Mouse (Mus musculus) kidney, postnatal 14 days (tissue): ENCODE measurements around the gene Paics.
A peak's percentile ranks its signal among the peaks of the same experiment; 100 is the strongest.
"Not testable (repeated sequence)": the region's sequence is repeated elsewhere in the genome, so short reads cannot be mapped to it uniquely, and the experiment has no call there.

Source experiments
- DNase-seq: peaks from one replicate; pipeline ENCODE4 v3.0.0; 2022; ENCODE audit warnings: mixed read lengths

The Paics gene

GRCm38 (mm10) chr5:76951106-76952027 is at the start of gene Paics, which contains the start of gene Ppat:
Gene Paics, plus strand, starts transcription at chr5:76951307.
Gene Ppat, minus strand, starts transcription at chr5:76951578.
- DNase-seq, result peak; percentile 99

- DNase-seq, result no peak
Measured at GRCm38 (mm10) chr5:76902131-76902530, 49.0 kb upstream of the Paics start.

DNA sequence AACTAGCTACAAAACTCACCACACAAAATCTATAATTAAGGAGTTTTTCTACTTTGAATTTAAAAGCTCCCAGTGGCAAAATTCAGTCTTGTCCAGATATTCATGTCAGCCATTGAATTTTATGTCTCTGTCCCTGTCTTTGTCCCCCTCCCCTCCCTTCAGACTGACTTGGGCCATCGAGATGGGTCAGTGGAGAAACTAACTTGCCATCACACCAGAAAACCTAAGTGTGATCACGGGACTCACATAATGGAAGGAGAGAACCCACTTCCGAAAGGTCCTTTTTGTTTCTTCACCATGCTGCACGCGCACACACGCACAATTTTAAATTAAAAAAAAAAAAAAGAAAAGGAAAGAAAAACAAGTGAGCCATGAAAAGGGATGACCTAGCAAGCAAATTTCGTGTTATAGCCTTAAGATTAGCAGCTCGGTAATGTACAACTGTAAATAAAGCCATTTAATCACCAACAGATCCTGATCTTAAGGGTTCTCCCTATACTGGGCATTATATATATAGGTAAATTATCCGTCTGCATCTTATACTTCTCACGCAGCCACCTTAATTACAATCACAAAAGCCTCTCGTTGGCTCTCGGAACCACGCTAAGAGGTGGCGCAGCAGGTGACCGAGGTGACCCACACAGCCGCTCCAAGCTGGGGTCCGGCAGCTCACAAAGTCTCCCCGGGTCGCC is 46.2 kb upstream of the Paics start:
- DNase-seq, result no peak

DNA sequence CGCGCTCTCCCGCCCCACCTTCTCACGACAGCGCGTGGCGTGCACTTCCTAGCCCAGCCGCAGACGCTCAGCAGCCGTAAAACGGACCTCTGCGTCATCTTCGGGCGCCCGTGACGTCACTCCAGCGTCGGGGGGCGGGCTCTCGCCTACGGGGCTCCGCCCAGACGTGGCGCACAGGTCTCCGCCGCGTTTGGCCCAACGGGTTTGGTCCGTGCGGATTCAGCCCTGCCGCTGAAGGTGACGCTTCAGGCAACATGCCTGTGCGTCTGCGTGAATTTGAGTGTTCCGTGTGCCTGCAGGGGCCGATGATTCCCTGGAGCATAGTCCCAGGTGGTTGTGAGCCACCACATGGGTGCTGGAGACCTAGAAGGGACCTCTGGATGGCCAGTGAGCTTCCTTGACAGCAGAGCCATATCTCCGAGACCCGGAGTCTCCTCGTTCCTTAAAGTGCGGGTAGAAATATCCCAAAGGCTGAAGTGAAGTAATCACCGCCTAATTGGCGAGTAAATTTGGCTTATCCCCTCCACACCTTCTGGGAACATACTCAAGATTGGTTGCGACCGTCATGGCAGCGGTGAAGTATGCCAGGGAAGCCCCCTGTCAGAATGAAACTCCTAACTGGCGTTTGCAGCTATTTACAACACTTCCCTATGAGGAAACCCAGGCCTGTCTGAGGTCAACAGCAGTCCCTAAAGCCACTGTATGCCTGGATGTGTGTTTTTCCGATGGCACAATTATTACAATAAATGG is 45.5 kb upstream of the Paics start, which contains the start of gene Aasdh:
TSS of gene Aasdh (minus strand) at position 110 of the 750 bp plus-strand sequence.
- peak; percentile 95 for DNase-seq

DNA sequence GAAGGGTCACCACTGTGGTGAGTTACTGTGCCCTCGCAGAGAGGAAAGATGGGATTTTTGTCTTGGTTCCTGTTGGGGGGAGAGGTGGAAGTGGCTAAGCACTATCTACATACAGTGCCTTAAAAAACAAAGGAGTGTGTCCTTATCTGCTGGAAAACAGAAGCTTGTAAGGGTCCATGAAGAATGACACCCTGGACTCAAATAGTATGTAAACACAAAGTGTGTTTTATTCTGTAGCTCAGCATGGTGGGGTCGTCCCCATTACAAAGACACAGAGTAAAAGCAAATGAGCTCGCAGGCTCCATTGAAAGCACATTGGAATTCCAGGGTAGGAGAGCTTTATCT is 45.0 kb upstream of the Paics start:
- DNase-seq, result no peak

GRCm38 (mm10) chr5:76910807-76911206 is 40.3 kb upstream of the Paics start:
- DNase-seq, result no peak

- not testable (repeated sequence) for DNase-seq
Measured at GRCm38 (mm10) chr5:76912522-76912921, 38.6 kb upstream of the Paics start.

DNA sequence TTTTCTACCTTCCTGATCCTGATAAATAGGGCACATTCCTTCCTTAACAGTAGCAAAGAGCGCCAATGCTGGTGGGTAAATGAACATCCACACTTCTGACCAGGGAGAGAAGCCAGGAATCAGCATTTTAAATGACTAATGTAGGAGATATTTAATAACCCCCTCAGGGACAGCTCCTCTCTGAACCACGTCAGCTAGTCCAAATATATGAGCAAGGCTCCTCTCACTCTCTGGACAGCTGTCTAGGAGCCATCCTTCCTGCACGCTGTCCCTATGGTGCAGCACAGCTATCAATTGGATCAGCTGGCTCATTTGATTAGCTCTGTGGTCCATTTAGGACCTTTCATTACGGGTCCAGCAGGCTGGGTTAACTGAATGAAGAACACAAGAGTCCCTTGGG is 28.3 kb upstream of the Paics start:
- DNase-seq, result no peak

GRCm38 (mm10) chr5:76923428-76923827 is 27.7 kb upstream of the Paics start:
- peak; percentile 90 for DNase-seq

GRCm38 (mm10) chr5:76924296-76924695 is 26.8 kb upstream of the Paics start:
- no peak for DNase-seq

GRCm38 (mm10) chr5:76928124-76928832 is 22.8 kb upstream of the Paics start:
- peak; percentile 69 for DNase-seq

DNA sequence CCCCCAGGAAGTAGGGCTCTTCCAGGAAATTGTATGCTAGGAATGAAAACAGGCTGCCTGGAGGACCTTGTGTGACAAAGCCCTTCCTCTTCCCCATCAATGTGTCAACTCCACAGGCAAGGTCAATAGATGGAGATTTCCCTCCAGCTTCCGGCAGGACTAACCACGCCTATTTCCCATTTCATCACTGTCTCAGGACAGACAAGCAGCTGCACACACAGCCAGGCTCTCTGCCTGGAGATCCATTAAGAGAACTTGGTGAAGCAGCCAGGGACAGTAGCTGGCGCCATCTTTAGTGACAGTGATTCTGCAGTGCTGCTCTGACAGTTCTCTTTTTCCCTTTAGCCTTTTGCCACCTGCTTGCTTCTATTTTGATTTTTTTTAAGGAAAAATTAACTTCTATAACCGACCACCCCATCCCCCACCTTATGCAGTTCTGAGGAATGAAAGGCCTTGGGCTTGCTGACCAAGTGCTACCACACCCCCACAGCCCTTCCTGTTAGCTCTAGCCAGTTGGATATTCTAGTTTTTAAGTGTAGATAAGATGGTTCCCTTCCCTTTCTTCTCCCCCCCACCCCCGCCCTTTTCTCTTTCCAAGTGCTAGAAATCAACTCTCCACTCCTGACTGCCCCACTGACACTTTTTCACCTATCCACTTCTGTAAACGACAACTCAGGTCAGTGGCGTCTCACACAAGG is 21.8 kb upstream of the Paics start:
- DNase-seq, result peak; percentile 48

DNA sequence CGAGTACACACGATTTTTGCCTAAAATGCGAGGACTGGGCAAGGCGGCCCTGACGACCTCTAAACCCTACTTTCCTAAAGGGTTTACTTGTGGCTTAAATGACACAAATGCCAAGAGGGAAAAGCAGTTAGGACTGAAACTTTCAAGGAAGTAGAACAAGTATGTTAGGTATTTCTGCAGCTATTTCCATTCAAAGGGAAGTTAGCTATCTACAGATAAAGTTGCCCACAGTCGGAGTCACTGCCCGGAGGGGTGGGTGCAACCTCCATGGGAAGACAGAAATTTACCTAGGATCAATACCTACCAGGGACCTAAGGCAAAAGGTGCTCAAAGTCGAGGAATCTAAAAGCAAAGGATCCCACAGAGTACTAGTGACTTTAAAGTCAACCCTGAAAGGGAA is 11.4 kb upstream of the Paics start:
- no peak for DNase-seq

DNA sequence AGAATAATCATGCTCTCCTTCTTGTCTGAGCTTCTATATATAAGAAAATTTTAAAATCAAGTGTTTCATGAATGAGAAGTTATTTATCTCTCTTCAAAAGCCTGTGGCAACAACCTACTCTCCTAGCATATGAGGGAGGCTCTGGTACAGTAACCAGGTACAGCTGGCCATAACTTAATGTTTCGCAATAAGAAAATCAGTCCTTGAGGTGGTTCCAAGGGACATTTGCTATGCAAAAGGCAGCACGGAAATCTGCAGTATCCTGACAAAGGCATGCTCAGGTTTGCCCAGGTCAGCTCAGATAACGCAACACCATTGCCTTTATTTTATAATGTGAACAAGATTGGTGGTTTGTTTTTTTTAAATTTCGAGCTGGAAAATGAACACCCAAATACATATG is 9.1 kb upstream of the Paics start:
- no peak for DNase-seq

DNA sequence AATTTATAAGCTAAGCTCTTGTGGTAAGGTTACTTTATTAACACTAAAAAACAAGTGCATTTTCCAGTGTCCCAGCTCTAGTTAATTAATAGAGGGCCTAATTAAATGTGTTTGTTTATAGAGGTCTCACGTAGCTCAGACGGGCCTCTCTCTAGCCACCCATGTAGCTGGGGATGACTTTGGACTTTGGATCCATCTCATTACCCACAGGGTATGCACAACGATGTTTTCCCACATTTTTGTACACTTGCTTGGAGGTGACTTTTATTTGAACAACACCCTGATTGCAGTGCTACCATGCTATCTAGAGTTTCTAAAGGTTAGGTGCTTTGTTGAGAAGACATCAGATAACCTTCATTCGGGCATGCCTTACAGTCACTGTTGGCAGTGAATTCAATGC is 8.6 kb upstream of the Paics start:
- DNase-seq, result peak; percentile 67

- no peak for DNase-seq
Measured at GRCm38 (mm10) chr5:76944965-76945677, 6.0 kb upstream of the Paics start.

- DNase-seq, result no peak
Measured at GRCm38 (mm10) chr5:76945678-76946033, 5.5 kb upstream of the Paics start.

DNA sequence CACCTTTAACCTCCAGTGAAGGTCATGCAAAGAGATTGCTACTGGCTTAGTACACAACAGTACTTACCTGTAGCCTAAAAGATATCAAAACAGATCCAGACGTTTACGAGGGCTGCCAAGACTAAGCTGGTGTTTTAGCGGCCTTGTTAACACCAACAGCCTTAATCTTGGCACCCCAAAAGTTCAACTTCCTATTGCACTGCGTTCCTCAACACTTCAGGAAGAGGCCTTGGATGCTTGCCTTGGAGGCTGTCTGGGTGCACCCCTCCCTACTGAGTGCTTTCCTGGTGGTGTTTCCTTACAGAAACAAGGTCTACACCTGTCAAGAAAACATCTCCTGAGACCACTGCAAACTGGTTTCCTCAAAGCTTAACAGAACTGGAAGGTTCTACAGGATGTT is 4.0 kb upstream of the Paics start:
- no peak for DNase-seq

DNA sequence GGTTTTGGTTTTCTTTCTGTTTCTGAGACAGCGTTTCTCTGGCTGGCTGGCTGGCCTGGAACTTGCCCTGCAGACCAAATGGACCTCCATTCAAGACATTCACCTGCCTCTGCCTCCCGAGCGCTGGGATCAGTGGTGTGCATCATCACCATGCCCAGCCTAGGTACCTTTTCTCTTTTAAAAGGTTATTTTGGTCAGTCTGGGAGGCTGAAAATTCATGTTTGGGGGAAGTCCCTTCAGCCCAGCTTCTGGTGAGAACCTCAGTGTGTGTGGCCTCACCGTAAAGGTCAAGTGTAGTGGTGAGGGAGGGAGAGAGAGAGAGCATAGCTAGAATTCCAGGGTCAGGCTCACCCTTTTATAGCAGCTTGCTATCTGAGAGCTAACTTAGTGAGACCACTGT is 3.3 kb upstream of the Paics start:
- DNase-seq, result no peak

DNA sequence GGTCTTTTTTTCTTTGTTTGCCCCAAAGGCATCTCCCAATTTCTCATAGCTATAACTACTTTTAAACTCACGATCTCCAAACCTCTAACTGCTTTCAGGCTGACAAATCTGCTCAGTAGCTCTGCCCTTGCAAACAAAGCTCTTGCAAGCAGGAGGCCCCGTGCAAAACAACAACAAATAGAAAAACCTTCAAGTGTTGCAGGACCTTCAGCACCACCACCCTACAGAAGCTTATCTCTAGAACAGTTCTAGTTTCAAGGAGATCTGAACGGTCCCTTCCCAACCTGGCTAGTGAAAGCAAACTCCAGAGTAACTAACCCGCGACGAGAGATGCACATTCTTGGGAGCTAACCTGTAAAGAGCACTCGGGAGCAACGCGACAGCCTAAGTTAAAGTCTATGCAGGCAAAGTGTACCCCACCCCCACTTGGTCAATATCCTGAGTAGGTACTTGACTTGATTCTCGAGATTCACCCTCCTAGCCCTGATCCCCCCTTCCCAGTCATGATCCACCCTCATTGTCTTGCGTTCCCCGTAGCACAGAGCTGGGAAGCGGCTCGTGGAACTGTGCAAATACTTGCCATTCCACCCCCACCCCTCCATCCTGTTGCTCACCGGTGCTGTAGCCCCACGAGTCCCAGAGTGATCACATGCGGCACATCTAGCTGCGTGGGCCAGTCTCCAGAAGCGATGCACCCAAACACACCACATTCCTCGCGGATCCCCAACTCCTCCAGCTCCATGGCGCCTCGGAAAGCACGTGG is 583 bp upstream of the Paics start:
- no peak for DNase-seq
